Mouse (Mus musculus): ENCODE results near the gene Mfng.

- TF ChIP-seq POLR2A (IDR thresholded peaks at IDR 0.05; ENCODE audit: extremely low read depth, insufficient read depth, low read length), result no peak
- TF ChIP-seq CTCF (IDR thresholded peaks at IDR 0.05; ENCODE audit: extremely low read depth, insufficient read depth, low read length), result no peak
These were observed 31.1 kb upstream of the Mfng start for GRCm38 (mm10) chr15:78804326-78804725.

Measured in cortical plate, adult 2 months (tissue).